Mouse (Mus musculus): ENCODE results near the gene Gmeb2. TPM values are rescaled to one million over a fixed set of nuclear protein-coding genes. Genes with fewer than 3 reads are reported as not detected.
A peak's percentile ranks its signal among the peaks of the same experiment; 100 is the strongest.

The Gmeb2 gene
- total RNA-seq, 1 experiment, result 15.2 TPM

GRCm38 (mm10) chr2:181290937-181291336 is 3.1 kb upstream of the Gmeb2 start:
- no peak overlapping the region for H3K9ac ChIP-seq (ENCODE audit: insufficient read depth, low read depth, low read length, poor library complexity, severe bottlenecking)
- in situ Hi-C loops (cut with MboI; ENCODE audit: low sequenced_read_pairs in 2 of 2, unreplicated experiment in 2 of 2), result no loop called here
- TF ChIP-seq HCFC1 (IDR thresholded peaks at IDR 0.05; ENCODE audit: borderline replicate concordance, insufficient read depth, low read length), result no peak
- no peak for TF ChIP-seq ZNF384 (IDR thresholded peaks at IDR 0.05; ENCODE audit: low read depth, low read length)
- TF ChIP-seq ZC3H11A (IDR thresholded peaks at IDR 0.05; ENCODE audit: borderline replicate concordance, low read depth, low read length), result no peak
- no peak for TF ChIP-seq MAFK (IDR thresholded peaks at IDR 0.05; ENCODE audit: insufficient read depth, low read depth, low read length)
- no peak for TF ChIP-seq CHD2 (IDR thresholded peaks at IDR 0.05; ENCODE audit: low read depth, low read length)

GRCm38 (mm10) chr2:181288691-181289090 is 856 bp upstream of the Gmeb2 start:
- peaks cover 4 to 5% of the 10 kb centered on the region in 2 experiments; a peak in 2 of 4 replicates for H3K4me1 ChIP-seq (ENCODE audit: control insufficient read depth in 2 of 2, insufficient read depth in 2 of 2, low read length in 2 of 2, poor library complexity in 1 of 2)
- TF ChIP-seq CHD2 (IDR thresholded peaks at IDR 0.05; ENCODE audit: low read depth, low read length) (no peak), MAFK (IDR thresholded peaks at IDR 0.05; ENCODE audit: insufficient read depth, low read depth, low read length) (no peak), ZC3H11A (IDR thresholded peaks at IDR 0.05; ENCODE audit: borderline replicate concordance, low read depth, low read length) (no peak), HCFC1 (IDR thresholded peaks at IDR 0.05; ENCODE audit: borderline replicate concordance, insufficient read depth, low read length) (no peak), ZNF384 (IDR thresholded peaks at IDR 0.05; ENCODE audit: low read depth, low read length) (no peak)
- peak overlapping the region; percentile 61 to 98; a peak in 3 of 4 replicates for H3K4me3 ChIP-seq (ENCODE audit: insufficient read depth in 1 of 2, low read depth in 1 of 2, low read length in 2 of 2, poor library complexity in 1 of 2, severe bottlenecking in 1 of 2)
- no peaks in the 10 kb centered on the region; the same call in 1 of the 2 replicates for H3K36me3 ChIP-seq (ENCODE audit: control insufficient read depth, insufficient read depth, low read length, poor library complexity, severe bottlenecking)
- no peaks in the 10 kb centered on the region for H3K9me3 ChIP-seq (ENCODE audit: control insufficient read depth, insufficient read depth, low read depth, low read length)
- in situ Hi-C loops (cut with MboI; ENCODE audit: low sequenced_read_pairs in 2 of 2, unreplicated experiment in 2 of 2), result no loop called here
- no peak for DNase-seq (ENCODE audit: low read depth, low spot score)
- no peak overlapping the region for H3K27ac ChIP-seq (ENCODE audit: insufficient read depth, low read depth, low read length, poor library complexity, severe bottlenecking)
- H3K9ac ChIP-seq (ENCODE audit: insufficient read depth, low read depth, low read length, poor library complexity, severe bottlenecking), result peak overlapping the region; percentile 69; the same call in 1 of the 2 replicates

More at GRCm38 (mm10) chr2:181290937-181291336, 3.1 kb upstream of the Gmeb2 start:
- H3K4me3 ChIP-seq (ENCODE audit: insufficient read depth in 1 of 2, low read depth in 1 of 2, low read length in 2 of 2, poor library complexity in 1 of 2, severe bottlenecking in 1 of 2), result no peak overlapping the region
- no peaks in the 10 kb centered on the region for H3K36me3 ChIP-seq (ENCODE audit: control insufficient read depth, insufficient read depth, low read length, poor library complexity, severe bottlenecking)
- no peak for DNase-seq (ENCODE audit: low read depth, low spot score)
- peaks cover 4 to 5% of the 10 kb centered on the region in 2 experiments; a peak in 1 of 4 replicates for H3K4me1 ChIP-seq (ENCODE audit: control insufficient read depth in 2 of 2, insufficient read depth in 2 of 2, low read length in 2 of 2, poor library complexity in 1 of 2)
- H3K9me3 ChIP-seq (ENCODE audit: control insufficient read depth, insufficient read depth, low read depth, low read length), result no peaks in the 10 kb centered on the region
- H3K27ac ChIP-seq (ENCODE audit: insufficient read depth, low read depth, low read length, poor library complexity, severe bottlenecking), result no peak overlapping the region

- H3K9ac ChIP-seq (ENCODE audit: insufficient read depth, low read depth, low read length, poor library complexity, severe bottlenecking), result peak overlapping the region; percentile 100
These were observed 387 bp downstream of the Gmeb2 start for GRCm38 (mm10) chr2:181287338-181287957.

GRCm38 (mm10) chr2:181286629-181287337 is 1.1 kb downstream of the Gmeb2 start:
- H3K9me3 ChIP-seq (ENCODE audit: control insufficient read depth, insufficient read depth, low read depth, low read length), result no peaks in the 10 kb centered on the region
- DNase-seq (ENCODE audit: low read depth, low spot score), result no peak
- H3K4me1 ChIP-seq (ENCODE audit: control insufficient read depth in 2 of 2, insufficient read depth in 2 of 2, low read length in 2 of 2, poor library complexity in 1 of 2), result peaks cover 4 to 5% of the 10 kb centered on the region in 2 experiments; a peak in 2 of 4 replicates
- no peak for TF ChIP-seq CHD2 (IDR thresholded peaks at IDR 0.05; ENCODE audit: low read depth, low read length)
- TF ChIP-seq MAFK (IDR thresholded peaks at IDR 0.05; ENCODE audit: insufficient read depth, low read depth, low read length), result no peak
- TF ChIP-seq ZNF384 (IDR thresholded peaks at IDR 0.05; ENCODE audit: low read depth, low read length), result no peak
- TF ChIP-seq ZC3H11A (IDR thresholded peaks at IDR 0.05; ENCODE audit: borderline replicate concordance, low read depth, low read length), result no peak
- no peak for TF ChIP-seq HCFC1 (IDR thresholded peaks at IDR 0.05; ENCODE audit: borderline replicate concordance, insufficient read depth, low read length)
- H3K27ac ChIP-seq (ENCODE audit: insufficient read depth, low read depth, low read length, poor library complexity, severe bottlenecking), result peak overlapping the region; percentile 99
- peak overlapping the region; percentile 100 for H3K9ac ChIP-seq (ENCODE audit: insufficient read depth, low read depth, low read length, poor library complexity, severe bottlenecking)
- H3K36me3 ChIP-seq (ENCODE audit: control insufficient read depth, insufficient read depth, low read length, poor library complexity, severe bottlenecking), result no peaks in the 10 kb centered on the region; the same call in 1 of the 2 replicates
- peak overlapping the region; percentile 95 to 98 for H3K4me3 ChIP-seq (ENCODE audit: insufficient read depth in 1 of 2, low read depth in 1 of 2, low read length in 2 of 2, poor library complexity in 1 of 2, severe bottlenecking in 1 of 2)
- in situ Hi-C loops (cut with MboI; ENCODE audit: low sequenced_read_pairs in 2 of 2, unreplicated experiment in 2 of 2), result no loop called here

More at GRCm38 (mm10) chr2:181287338-181287957, 387 bp downstream of the Gmeb2 start:
- H3K9me3 ChIP-seq (ENCODE audit: control insufficient read depth, insufficient read depth, low read depth, low read length), result no peaks in the 10 kb centered on the region
- H3K27ac ChIP-seq (ENCODE audit: insufficient read depth, low read depth, low read length, poor library complexity, severe bottlenecking), result peak overlapping the region; percentile 99
- DNase-seq (ENCODE audit: low read depth, low spot score), result peak; percentile 40
- no peaks in the 10 kb centered on the region; the same call in 1 of the 2 replicates for H3K36me3 ChIP-seq (ENCODE audit: control insufficient read depth, insufficient read depth, low read length, poor library complexity, severe bottlenecking)
- peaks cover 4 to 5% of the 10 kb centered on the region in 2 experiments; a peak in 2 of 4 replicates for H3K4me1 ChIP-seq (ENCODE audit: control insufficient read depth in 2 of 2, insufficient read depth in 2 of 2, low read length in 2 of 2, poor library complexity in 1 of 2)
- H3K4me3 ChIP-seq (ENCODE audit: insufficient read depth in 1 of 2, low read depth in 1 of 2, low read length in 2 of 2, poor library complexity in 1 of 2, severe bottlenecking in 1 of 2), result peak overlapping the region; percentile 95 to 98
- 0 out of 2 replicates have a peak, but pooled peaks have one; percentile 17 for TF ChIP-seq HCFC1 (IDR thresholded peaks at IDR 0.05; ENCODE audit: borderline replicate concordance, insufficient read depth, low read length)
- TF ChIP-seq CHD2 (IDR thresholded peaks at IDR 0.05; ENCODE audit: low read depth, low read length), result no peak
- in situ Hi-C loops (cut with MboI; ENCODE audit: low sequenced_read_pairs in 2 of 2, unreplicated experiment in 2 of 2), result no loop called here

Data from ES-E14 (cell line).